Mouse (Mus musculus) forebrain, embryonic 16.5 days (tissue): Measurements from ENCODE around the gene Gphb5. TPM values are rescaled to one million over a fixed set of nuclear protein-coding genes. Genes with fewer than 3 reads are reported as not detected.

Experiments used
- ATAC-seq: fragments of 200-750 bp; cut with Nextera tagmentation; 2 replicates; pipeline ENCODE4 v1.8.0; 2017; ENCODE audit warnings: mild to moderate bottlenecking, moderate library complexity
- H3K27ac ChIP-seq: fragments of 300-500 bp; sonication (generic); 2 replicates; pipeline ENCODE4 v1.5.1; 2014; ENCODE audit warnings: low read length, control low read depth
- H3K27me3 ChIP-seq: fragments of 300-500 bp; sonication (generic); replicated peaks from 2 replicates; pipeline ENCODE4 v1.6.1; 2014; ENCODE audit warnings: low read length; ENCODE audit not compliant: control insufficient read depth, insufficient read depth
- H3K36me3 ChIP-seq: fragments of 300-500 bp; sonication (generic); 2 replicates; pipeline ENCODE4 v1.6.1; 2014; ENCODE audit not compliant: control insufficient read depth, insufficient read depth
- H3K4me1 ChIP-seq: fragments of 300-500 bp; sonication (generic); replicated peaks from 2 replicates; pipeline ENCODE4 v1.6.1; 2014; ENCODE audit warnings: low read length; ENCODE audit not compliant: control insufficient read depth, insufficient read depth
- H3K4me2 ChIP-seq: fragments of 300-500 bp; sonication (generic); 2 replicates; pipeline ENCODE4 v1.6.1; 2014; ENCODE audit warnings: mild to moderate bottlenecking, low read length, control low read depth
- H3K4me3 ChIP-seq: fragments of 300-500 bp; sonication (generic); replicated peaks from 2 replicates; pipeline ENCODE4 v1.5.1; 2014; ENCODE audit warnings: mild to moderate bottlenecking, low read length, control low read depth
- H3K9ac ChIP-seq: fragments of 300-500 bp; sonication (generic); replicated peaks from 2 replicates; pipeline ENCODE4 v1.6.1; 2014; ENCODE audit warnings: low read depth, low read length, control low read depth
- H3K9me3 ChIP-seq: fragments of 300-500 bp; sonication (generic); 2 replicates; pipeline ENCODE4 v1.6.1; 2016; ENCODE audit warnings: low read length; ENCODE audit not compliant: control insufficient read depth
- WGBS: fragments of 180-500 bp; shearing (Covaris S2); extraction: QIAGEN DNeasy Blood & Tissue Kit; methylation state at CpG from one replicate; pipeline ENCODE4 v1.1.7; 2014; 5-methylcytosine and 5-hydroxymethylcytosine counted together
- polyA plus RNA-seq: library from polyadenylated mRNA; unstranded; fragments of >200 nt; fragmentation: Nextera tagmentation; extraction: Ambion mirVana; gene quantifications from 2 replicates; pipeline ENCODE4 v1.2.1, GENCODE M21; 2015

The Gphb5 gene
- polyA plus RNA-seq, 1 experiment from 2014 or later = not detected

DNA sequence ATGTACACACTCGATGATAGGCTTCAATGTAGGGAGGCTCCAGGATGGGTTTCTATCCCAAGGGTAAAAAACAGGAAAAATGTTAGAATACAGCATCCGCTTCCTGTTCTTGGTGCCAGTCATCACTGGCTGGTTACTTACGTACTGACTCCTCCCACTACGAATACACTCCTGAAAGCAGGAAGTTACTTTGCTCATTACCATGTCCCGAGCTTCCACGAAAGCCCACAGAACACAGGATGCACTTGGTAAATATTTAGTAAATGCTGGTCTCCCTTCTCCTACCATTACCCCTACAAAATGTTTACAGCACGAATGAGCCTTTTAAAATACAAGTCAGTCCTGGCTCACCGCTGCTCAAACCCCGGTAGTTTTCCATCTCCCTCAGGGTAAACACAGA is 3.6 kb downstream of the Gphb5 start:
- Histone ChIP-seq H3K4me1 (no peaks in the 10 kb centered on the region), H3K4me2 (no peak overlapping the region), H3K9me3 (no peaks in the 10 kb centered on the region), H3K27ac (no peak overlapping the region), H3K9ac (no peak overlapping the region), H3K4me3 (no peak overlapping the region), H3K36me3 (no peaks in the 10 kb centered on the region), H3K27me3 (no peaks in the 10 kb centered on the region)
- ATAC-seq = no peak
- WGBS = 84% methylated on average over 9 of the region's 9 CpGs

DNA sequence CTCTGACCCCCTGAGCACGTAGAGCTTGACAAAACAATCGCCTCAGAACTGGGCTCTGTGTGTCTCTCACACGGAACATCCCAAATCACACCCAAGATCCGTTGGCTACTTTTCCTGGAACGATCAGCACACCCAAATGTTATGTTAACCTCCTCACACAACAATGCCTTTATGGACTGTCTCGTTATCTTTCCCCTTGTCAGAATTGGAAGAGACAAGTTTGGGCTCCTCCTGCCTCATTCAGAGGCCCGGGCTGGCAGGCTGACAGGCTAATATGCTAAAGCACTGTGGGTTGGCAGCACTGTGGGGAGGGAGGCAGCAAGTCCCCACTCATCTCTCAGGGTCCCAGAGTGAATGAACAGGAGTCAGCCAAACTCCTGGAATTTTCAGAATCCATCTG is 19.5 kb downstream of the Gphb5 start:
- H3K9me3 ChIP-seq = no peaks in the 10 kb centered on the region
- H3K36me3 ChIP-seq = no peaks in the 10 kb centered on the region
- no peak overlapping the region for H3K4me2 ChIP-seq
- H3K9ac ChIP-seq = no peak overlapping the region
- 0 out of 2 replicates have a peak, but pooled peaks have one; percentile 55 for ATAC-seq
- H3K27ac ChIP-seq = no peak overlapping the region
- peaks cover 4% of the 10 kb centered on the region for H3K4me1 ChIP-seq
- no peak overlapping the region for H3K4me3 ChIP-seq
- no peaks in the 10 kb centered on the region for H3K27me3 ChIP-seq
- 31% methylated on average over 7 of the region's 7 CpGs for WGBS

DNA sequence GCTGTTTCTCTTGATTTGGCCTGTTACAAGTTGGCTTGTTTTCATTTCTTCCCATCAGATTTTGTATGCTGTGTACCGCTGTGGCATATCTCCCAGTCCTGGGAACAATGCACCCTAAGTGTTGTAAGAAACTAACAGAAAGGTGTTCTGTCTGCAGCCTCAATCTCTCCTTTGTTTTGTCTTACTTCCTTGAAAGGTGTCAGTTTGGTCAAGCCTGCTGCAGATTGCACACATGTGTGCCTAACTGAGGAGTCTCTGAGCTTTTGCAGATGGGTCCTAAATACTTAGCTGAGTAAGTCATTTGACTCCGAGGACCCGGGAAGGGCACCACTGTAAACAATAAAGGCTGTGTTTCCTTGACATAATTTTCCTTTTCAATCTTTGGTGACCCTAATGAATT is 20.0 kb downstream of the Gphb5 start:
- Histone ChIP-seq H3K9me3 (no peaks in the 10 kb centered on the region), H3K4me2 (no peak overlapping the region), H3K27me3 (no peaks in the 10 kb centered on the region), H3K4me1 (peaks cover 4% of the 10 kb centered on the region), H3K36me3 (no peaks in the 10 kb centered on the region), H3K9ac (no peak overlapping the region), H3K27ac (no peak overlapping the region), H3K4me3 (no peak overlapping the region)
- WGBS = 53% methylated on average over 3 of the region's 3 CpGs
- no peak for ATAC-seq

DNA sequence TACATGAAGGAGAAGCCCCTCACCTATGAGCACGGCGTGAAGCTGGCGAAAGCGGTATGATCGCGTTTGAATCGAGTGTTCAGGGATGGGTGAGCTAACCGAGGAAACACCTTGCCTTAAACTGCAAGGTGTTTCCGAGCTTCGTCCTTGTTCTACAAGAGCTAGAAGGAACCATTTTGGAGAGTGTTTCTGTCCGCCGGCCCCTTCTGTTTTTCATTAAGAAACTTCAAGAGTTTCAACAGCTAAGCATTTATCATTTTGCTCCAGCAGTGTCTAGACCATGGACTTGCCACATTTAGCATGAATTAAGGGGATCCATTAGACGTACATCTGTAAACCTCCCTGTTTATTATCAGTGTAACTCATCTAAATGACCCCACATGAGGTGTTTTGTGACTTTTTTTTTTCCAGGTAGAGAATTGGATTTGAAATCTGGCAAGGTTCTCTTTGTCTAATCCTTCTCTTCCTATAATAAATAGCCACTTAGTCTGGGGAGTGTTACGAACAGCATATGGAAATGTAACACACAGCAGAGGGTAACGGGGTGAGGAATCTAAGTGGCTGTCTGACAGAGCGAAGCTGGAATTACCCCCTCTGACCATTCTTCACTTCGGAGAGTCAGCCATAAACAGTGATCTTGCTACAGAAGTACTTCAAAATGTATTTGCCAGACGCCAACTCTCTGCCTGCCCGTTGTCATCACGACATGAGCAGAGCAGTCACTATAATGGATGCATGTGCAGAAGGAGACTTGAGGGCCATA is 22.4 kb downstream of the Gphb5 start:
- Histone ChIP-seq H3K27ac (no peak overlapping the region), H3K4me2 (no peak overlapping the region), H3K9me3 (no peaks in the 10 kb centered on the region), H3K36me3 (no peaks in the 10 kb centered on the region), H3K27me3 (no peaks in the 10 kb centered on the region), H3K4me1 (peaks cover 4% of the 10 kb centered on the region), H3K4me3 (no peak overlapping the region), H3K9ac (no peak overlapping the region)
- 87% methylated on average over 20 of the region's 20 CpGs for WGBS
- ATAC-seq = no peak

DNA sequence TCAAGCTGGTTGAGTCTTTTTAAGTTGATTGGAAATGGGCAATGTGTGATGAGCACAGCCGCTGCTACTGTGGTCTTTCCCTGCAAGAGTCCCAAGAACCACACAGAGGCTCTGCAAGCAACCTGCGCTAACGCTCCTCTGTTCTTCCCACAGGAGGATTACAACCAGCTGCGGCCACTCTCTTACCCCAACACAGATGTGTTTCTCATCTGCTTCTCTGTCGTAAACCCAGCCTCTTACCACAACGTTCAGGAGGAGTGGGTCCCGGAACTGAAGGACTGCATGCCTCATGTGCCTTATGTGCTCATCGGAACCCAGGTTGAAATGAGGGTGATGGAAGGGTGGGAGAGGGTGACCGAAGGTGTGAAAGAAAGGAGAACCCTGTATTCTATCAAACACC is 25.1 kb downstream of the Gphb5 start:
- H3K9ac ChIP-seq = no peak overlapping the region
- no peak for ATAC-seq
- no peaks in the 10 kb centered on the region for H3K27me3 ChIP-seq
- no peaks in the 10 kb centered on the region for H3K4me1 ChIP-seq
- H3K27ac ChIP-seq = no peak overlapping the region
- H3K9me3 ChIP-seq = no peaks in the 10 kb centered on the region
- WGBS = 88% methylated on average over 9 of the region's 9 CpGs
- H3K4me2 ChIP-seq = no peak overlapping the region
- H3K4me3 ChIP-seq = no peak overlapping the region
- no peaks in the 10 kb centered on the region for H3K36me3 ChIP-seq

DNA sequence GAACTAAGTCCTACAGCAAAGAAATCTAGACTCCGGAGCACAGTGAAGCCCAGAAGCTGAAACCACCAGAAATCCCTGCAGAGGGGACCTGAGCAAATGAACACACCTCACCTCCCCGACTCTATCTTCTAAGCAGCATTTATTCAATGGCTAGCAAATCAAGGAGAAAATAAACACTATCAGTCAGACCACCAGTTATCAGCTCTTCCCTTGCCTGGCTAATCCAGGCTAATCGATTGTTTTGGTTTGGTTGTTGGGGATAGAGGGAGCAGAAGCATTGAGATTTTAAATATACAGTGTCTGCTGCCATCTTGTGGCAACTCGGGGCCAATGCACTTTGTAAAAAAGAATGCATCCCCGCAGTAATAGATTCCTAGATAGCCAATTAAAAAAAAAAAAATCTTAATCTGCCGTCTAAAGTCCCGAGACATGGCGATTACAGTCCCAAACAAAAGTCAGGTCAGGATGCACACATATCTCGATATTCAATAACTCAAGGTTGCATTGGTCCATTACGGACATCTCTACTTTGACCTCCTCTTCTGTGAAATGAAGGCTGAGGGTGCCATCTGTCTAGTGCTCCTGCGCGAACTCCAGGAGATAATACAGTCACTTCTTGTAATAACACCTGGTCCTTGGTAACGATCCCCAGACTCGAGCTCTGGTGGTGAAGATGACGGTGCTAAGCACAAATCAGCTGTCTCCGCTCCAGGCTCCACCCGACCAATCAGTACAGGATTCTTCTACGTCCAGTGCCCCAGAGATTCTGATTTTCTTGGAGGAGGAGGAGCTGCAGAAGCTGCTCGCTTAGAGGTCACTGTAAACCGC is 27.1 kb downstream of the Gphb5 start:
- Histone ChIP-seq H3K4me1 (no peaks in the 10 kb centered on the region), H3K9ac (peak overlapping the region; percentile 9; the same call in 1 of the 2 replicates), H3K9me3 (no peaks in the 10 kb centered on the region), H3K4me2 (peak overlapping the region; percentile 38), H3K27ac (no peak overlapping the region), H3K36me3 (no peaks in the 10 kb centered on the region), H3K4me3 (peak overlapping the region; percentile 16), H3K27me3 (no peaks in the 10 kb centered on the region)
- WGBS = 40% methylated on average over 20 of the region's 20 CpGs
- ATAC-seq = peak; percentile 77

DNA sequence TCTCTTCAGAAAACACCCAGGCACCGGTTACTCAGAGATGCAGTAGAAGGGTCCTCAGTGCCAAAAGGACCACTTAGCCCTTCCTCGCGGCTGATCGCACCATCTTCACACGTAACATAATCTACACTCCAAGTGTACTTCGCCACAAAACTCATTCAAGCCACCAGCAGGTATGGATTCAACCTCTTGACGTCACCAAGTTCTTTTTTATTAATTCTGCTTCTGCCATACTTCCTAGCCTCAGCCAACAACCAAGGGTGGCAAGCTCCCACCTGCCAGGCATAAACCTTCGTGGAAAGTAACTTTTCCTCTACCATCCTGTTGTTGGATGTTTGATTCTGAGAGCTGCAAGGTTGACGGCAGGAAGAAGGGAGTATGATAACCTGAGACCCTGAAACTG is 28.1 kb downstream of the Gphb5 start:
- H3K4me1 ChIP-seq = no peaks in the 10 kb centered on the region
- no peaks in the 10 kb centered on the region for H3K9me3 ChIP-seq
- H3K36me3 ChIP-seq = no peaks in the 10 kb centered on the region
- ATAC-seq = no peak
- no peak overlapping the region for H3K9ac ChIP-seq
- H3K4me2 ChIP-seq = no peak overlapping the region
- 95% methylated on average over 9 of the region's 9 CpGs for WGBS
- H3K4me3 ChIP-seq = no peak overlapping the region
- H3K27me3 ChIP-seq = no peaks in the 10 kb centered on the region
- no peak overlapping the region for H3K27ac ChIP-seq

DNA sequence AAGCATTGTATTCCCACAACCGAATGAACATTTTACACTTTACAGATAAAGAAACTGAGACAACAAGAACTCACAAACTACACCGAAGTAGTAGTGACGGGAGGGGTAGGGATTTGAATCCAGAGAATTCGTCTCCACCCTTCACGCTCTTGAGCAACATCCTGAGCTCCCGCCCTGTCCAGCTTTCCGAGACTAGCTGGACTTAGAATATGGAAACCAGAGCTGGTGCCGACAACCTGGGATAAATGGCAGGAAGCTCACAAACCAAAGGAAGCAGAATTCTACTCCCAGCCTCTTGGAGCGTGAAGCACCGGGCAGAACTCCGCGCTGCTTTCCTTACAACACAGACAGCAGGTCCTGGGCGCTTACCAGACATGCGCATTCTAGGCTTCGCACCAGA is 28.7 kb downstream of the Gphb5 start:
- no peaks in the 10 kb centered on the region for H3K9me3 ChIP-seq
- H3K4me3 ChIP-seq = no peak overlapping the region
- no peaks in the 10 kb centered on the region for H3K4me1 ChIP-seq
- no peak overlapping the region for H3K4me2 ChIP-seq
- no peak overlapping the region for H3K27ac ChIP-seq
- H3K27me3 ChIP-seq = no peaks in the 10 kb centered on the region
- no peak overlapping the region for H3K9ac ChIP-seq
- no peak for ATAC-seq
- WGBS = 94% methylated on average over 15 of the region's 15 CpGs
- no peaks in the 10 kb centered on the region for H3K36me3 ChIP-seq

DNA sequence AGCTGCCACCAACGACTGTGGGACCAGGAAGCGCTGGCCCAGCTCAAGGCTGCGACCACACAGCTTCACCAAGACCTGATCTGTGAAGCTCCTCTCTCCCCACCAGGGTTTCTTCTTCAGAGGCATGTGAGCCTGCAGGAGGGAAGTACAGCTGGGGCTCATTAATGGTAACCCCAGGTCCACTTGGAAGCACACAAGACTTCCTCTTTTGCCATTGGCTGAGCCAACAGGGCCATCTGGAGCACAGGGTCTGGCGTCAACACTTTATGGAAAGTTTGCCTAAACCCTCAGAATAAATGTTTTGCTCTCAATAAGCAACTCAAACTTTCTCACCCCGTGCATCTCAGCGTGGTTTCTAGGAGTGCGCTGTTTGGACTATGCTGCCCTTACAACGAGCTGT is 29.4 kb downstream of the Gphb5 start:
- H3K27ac ChIP-seq = no peak overlapping the region
- no peaks in the 10 kb centered on the region for H3K27me3 ChIP-seq
- no peak for ATAC-seq
- no peaks in the 10 kb centered on the region for H3K9me3 ChIP-seq
- WGBS = 87% methylated on average over 8 of the region's 8 CpGs
- H3K4me3 ChIP-seq = no peak overlapping the region
- H3K4me2 ChIP-seq = no peak overlapping the region
- H3K36me3 ChIP-seq = no peaks in the 10 kb centered on the region
- no peak overlapping the region for H3K9ac ChIP-seq
- H3K4me1 ChIP-seq = no peaks in the 10 kb centered on the region
